In the genomic region with DNA sequence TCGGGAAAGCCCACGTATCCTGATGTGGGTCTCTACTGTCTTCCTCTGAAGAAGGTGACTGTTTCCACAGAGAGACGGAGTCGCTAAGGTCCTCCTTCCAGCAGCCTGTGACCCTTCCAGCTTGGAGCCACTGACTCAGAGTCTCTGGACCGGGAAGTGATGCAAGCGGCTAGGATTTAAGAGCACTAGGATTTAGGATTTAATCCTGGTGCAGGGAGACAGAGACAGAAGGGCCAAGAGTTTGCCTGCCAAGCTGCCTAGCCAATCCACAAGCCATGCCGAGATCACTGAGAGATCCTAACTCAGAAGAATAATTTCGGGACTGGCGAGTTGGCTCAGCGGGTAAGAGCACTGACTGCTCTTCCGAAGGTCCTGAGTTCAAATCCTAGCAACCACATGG, we compare ENCODE assay signal across 33 mouse cellular contexts.
"Had no signal": no experiment of that assay in that cellular context is flagged by ENCODE, and none has a peak within 500 bp of the region (broad histone marks: within the 10 kb centered on the region; RNA-seq: fewer than 3 reads in every experiment).

No protein-coding gene starts in this region.

- DNase-seq: heart, postnatal 10 days; heart, postnatal 14 days; heart, postnatal 36 days; heart, postnatal 4 days; kidney, adult 11 months; kidney, adult 18-20 months; kidney, adult 2 months; kidney, adult 8-10 months; kidney, adult 9 months; kidney, postnatal 10 days; kidney, postnatal 14 days; kidney, postnatal 25 days; kidney, postnatal 36 days; kidney, postnatal 4 days; layer of hippocampus, adult 9-11 months; layer of hippocampus, postnatal 36 days had no signal

- ATAC-seq: hindbrain, embryonic 16.5 days; hindbrain, postnatal 0 days; intestine, embryonic 15.5 days; intestine, embryonic 16.5 days; intestine, postnatal 0 days had no signal

- H3K36me3 ChIP-seq: heart, embryonic 12.5 days; heart, embryonic 13.5 days; heart, embryonic 15.5 days; hindbrain, embryonic 12.5 days; hindbrain, embryonic 13.5 days; hindbrain, embryonic 15.5 days; intestine, embryonic 15.5 days; kidney, embryonic 15.5 days had no signal

- H3K27me3 ChIP-seq: heart, embryonic 12.5 days; heart, embryonic 13.5 days; heart, embryonic 15.5 days; hindbrain, embryonic 12.5 days; hindbrain, embryonic 13.5 days; hindbrain, embryonic 15.5 days; intestine, embryonic 15.5 days; kidney, embryonic 15.5 days had no signal

- H3K9me3 ChIP-seq: heart, embryonic 12.5 days; heart, embryonic 13.5 days; heart, embryonic 15.5 days; hindbrain, embryonic 10.5 days; hindbrain, embryonic 12.5 days; hindbrain, embryonic 13.5 days; hindbrain, embryonic 15.5 days; intestine, embryonic 15.5 days; kidney, embryonic 15.5 days had no signal

- H3K4me3 ChIP-seq: heart, embryonic 12.5 days; heart, embryonic 13.5 days; heart, embryonic 15.5 days; hindbrain, embryonic 10.5 days; hindbrain, embryonic 12.5 days; hindbrain, embryonic 13.5 days; hindbrain, embryonic 15.5 days; intestine, embryonic 15.5 days; kidney, embryonic 15.5 days; layer of hippocampus, adult 2 months; left cerebral cortex, adult 2 months had no signal

- H3K27ac ChIP-seq: heart, embryonic 13.5 days; heart, embryonic 15.5 days; hindbrain, embryonic 10.5 days; hindbrain, embryonic 12.5 days; hindbrain, embryonic 13.5 days; hindbrain, embryonic 14.5 days; hindbrain, embryonic 15.5 days; hindbrain, postnatal 0 days; intestine, embryonic 15.5 days; kidney, embryonic 15.5 days; kidney, postnatal 0 days; layer of hippocampus, adult 2 months; left cerebral cortex, adult 2 months had no signal
